Mouse (Mus musculus): ENCODE measurements around the gene Ttc26.

DNA sequence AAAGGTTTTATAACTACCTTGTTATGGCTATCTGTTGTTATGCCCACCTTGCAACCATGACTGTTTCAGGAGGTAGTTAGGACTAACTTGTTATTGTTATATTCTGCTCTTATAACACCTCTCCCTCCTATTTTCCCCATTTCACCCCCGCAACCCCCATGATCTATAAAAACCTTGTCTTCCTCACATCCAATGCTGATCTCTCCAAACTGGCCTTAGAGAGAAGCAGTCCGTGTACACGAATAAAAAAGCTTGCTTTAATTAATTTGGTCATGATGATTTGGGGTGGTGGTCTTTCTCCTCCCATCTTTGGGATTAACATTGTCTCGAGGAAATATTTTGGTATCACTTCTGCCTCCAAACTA is 523 bp upstream of the Ttc26 start:
- TF ChIP-seq CHD2 (IDR thresholded peaks at IDR 0.05; ENCODE audit: low read depth, low read length) (no peak), MAFK (IDR thresholded peaks at IDR 0.05; ENCODE audit: insufficient read depth, low read depth, low read length) (no peak), ZC3H11A (IDR thresholded peaks at IDR 0.05; ENCODE audit: borderline replicate concordance, low read depth, low read length) (no peak)

Measured in ES-E14 (cell line).